Mouse (Mus musculus): ENCODE measurements around the gene Efl1. TPM values are rescaled to one million over a fixed set of nuclear protein-coding genes. Genes with fewer than 3 reads are reported as not detected.

Gene Efl1
- polyA plus RNA-seq, 1 experiment, result 8.2 TPM

GRCm38 (mm10) chr7:82812186-82813155 lies 164.1 kb downstream of the Efl1 start:
- TF ChIP-seq USF1 (IDR thresholded peaks at IDR 0.05; ENCODE audit: low read depth) (no peak), TCF12 (IDR thresholded peaks at IDR 0.05; ENCODE audit: insufficient read depth, poor library complexity, severe bottlenecking) (no peak), MYOD1 (IDR thresholded peaks at IDR 0.05; ENCODE audit: control insufficient read depth in 1 of 3, insufficient read length in 2 of 3, low read depth in 2 of 3) (no peak)
- no peaks in the 10 kb centered on the region for H3K79me2 ChIP-seq (ENCODE audit: control insufficient read depth, insufficient read depth)
- no peaks in the 10 kb centered on the region for H3K27me3 ChIP-seq (ENCODE audit: control insufficient read depth, insufficient read depth, insufficient read length)

GRCm38 (mm10) chr7:82819541-82819940 lies 171.1 kb downstream of the Efl1 start:
- H3K4me2 ChIP-seq (ENCODE audit: low read depth), result no peak overlapping the region
- H3K79me2 ChIP-seq (ENCODE audit: control insufficient read depth, insufficient read depth), result no peaks in the 10 kb centered on the region
- H3K27me3 ChIP-seq (ENCODE audit: control insufficient read depth, insufficient read depth, insufficient read length), result no peaks in the 10 kb centered on the region
- H3ac ChIP-seq (ENCODE audit: control insufficient read depth, insufficient read length), result no peak overlapping the region
- TF ChIP-seq REST (IDR thresholded peaks at IDR 0.05; ENCODE audit: insufficient read depth, insufficient read length), result no peak
- H3K4me3 ChIP-seq, result no peak overlapping the region
- H3K36me3 ChIP-seq (ENCODE audit: control insufficient read depth, insufficient read depth), result no peaks in the 10 kb centered on the region

More at GRCm38 (mm10) chr7:82812186-82813155, 164.1 kb downstream of the Efl1 start:
- peak overlapping the region; percentile 73 for H3K4me2 ChIP-seq (ENCODE audit: low read depth)
- no peaks in the 10 kb centered on the region for H3K36me3 ChIP-seq (ENCODE audit: control insufficient read depth, insufficient read depth)
- no peak overlapping the region for H3ac ChIP-seq (ENCODE audit: control insufficient read depth, insufficient read length)
- H3K4me3 ChIP-seq, result peak overlapping the region; percentile 6

DNA sequence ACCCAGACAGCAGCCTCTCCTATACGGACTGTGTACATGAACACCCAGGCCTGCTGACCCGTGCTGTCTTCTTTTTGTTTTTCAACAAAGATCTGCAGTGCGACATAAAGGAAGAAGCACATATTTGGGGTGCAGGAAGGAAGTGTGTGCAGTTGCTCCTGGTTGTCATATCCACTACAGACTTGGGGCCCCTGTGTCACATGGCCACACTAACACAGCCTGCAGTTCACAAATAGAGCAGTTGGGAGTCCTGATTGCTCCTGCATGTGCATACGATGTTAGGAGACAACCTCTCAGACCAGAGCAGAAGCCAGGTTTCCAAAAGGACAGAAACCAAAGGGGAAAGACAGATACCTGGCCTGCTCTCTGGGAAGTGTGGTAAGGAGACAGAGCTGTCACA lies 172.2 kb downstream of the Efl1 start:
- no peaks in the 10 kb centered on the region for H3K36me3 ChIP-seq (ENCODE audit: control insufficient read depth, insufficient read depth)
- no peak overlapping the region for H3K4me3 ChIP-seq
- no peaks in the 10 kb centered on the region for H3K27me3 ChIP-seq (ENCODE audit: control insufficient read depth, insufficient read depth, insufficient read length)
- no peaks in the 10 kb centered on the region for H3K79me2 ChIP-seq (ENCODE audit: control insufficient read depth, insufficient read depth)
- H3K4me2 ChIP-seq (ENCODE audit: low read depth), result no peak overlapping the region
- H3ac ChIP-seq (ENCODE audit: control insufficient read depth, insufficient read length), result no peak overlapping the region
- no peak for TF ChIP-seq CEBPB (IDR thresholded peaks at IDR 0.05; ENCODE audit: insufficient read depth, poor library complexity, severe bottlenecking)
- TF ChIP-seq MYOG (IDR thresholded peaks at IDR 0.05; ENCODE audit: control insufficient read depth in 1 of 3, insufficient read depth in 1 of 3, insufficient read length in 2 of 3, low read depth in 2 of 3), result no peak
- TF ChIP-seq TCF3 (IDR thresholded peaks at IDR 0.05; ENCODE audit: insufficient read length, low read depth), result no peak
- TF ChIP-seq E2F4 (IDR thresholded peaks at IDR 0.05; ENCODE audit: insufficient read depth), result no peak
- TF ChIP-seq REST (IDR thresholded peaks at IDR 0.05; ENCODE audit: insufficient read depth, insufficient read length), result no peak
- TF ChIP-seq POLR2AphosphoS2 (IDR thresholded peaks at IDR 0.05; ENCODE audit: insufficient read length, low read depth), result no peak
- no peak for TF ChIP-seq MAX (IDR thresholded peaks at IDR 0.05; ENCODE audit: low read depth)
- no peak for TF ChIP-seq USF1 (IDR thresholded peaks at IDR 0.05; ENCODE audit: low read depth)
- TF ChIP-seq POLR2A (IDR thresholded peaks at IDR 0.05; ENCODE audit: insufficient read length, low read depth), result no peak
- TF ChIP-seq SRF (IDR thresholded peaks at IDR 0.05; ENCODE audit: control insufficient read depth, insufficient read length, low read depth), result no peak
- no peak for TF ChIP-seq TCF12 (IDR thresholded peaks at IDR 0.05; ENCODE audit: insufficient read depth, poor library complexity, severe bottlenecking)
- no peak for TF ChIP-seq MYOD1 (IDR thresholded peaks at IDR 0.05; ENCODE audit: control insufficient read depth in 1 of 3, insufficient read length in 2 of 3, low read depth in 2 of 3)

DNA sequence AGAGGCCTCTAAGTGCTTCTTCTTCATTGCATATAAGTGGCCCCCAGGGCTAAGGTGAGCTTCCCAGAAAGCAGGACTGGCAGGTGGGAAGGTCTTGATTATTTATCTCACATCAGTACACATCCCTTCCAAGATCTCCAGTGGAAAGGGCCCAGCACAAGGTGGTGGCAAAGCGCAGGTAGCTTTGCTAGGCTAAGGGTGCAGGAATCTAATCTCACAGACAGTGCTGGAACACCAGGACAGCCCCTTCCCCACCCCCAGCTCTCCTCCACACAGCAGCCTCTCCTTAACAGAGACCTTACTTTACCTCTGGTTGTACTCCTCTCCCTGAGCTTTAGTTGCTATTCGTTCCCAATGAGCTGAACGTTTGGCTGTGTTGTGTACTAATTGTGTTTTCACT lies 173.1 kb downstream of the Efl1 start:
- Histone ChIP-seq H3K79me2 (ENCODE audit: control insufficient read depth, insufficient read depth) (no peaks in the 10 kb centered on the region), H3ac (ENCODE audit: control insufficient read depth, insufficient read length) (no peak overlapping the region), H3K27me3 (ENCODE audit: control insufficient read depth, insufficient read depth, insufficient read length) (no peaks in the 10 kb centered on the region), H3K36me3 (ENCODE audit: control insufficient read depth, insufficient read depth) (no peaks in the 10 kb centered on the region), H3K4me3 (no peak overlapping the region), H3K4me2 (ENCODE audit: low read depth) (no peak overlapping the region)
- no peak for TF ChIP-seq MAX (IDR thresholded peaks at IDR 0.05; ENCODE audit: low read depth)
- no peak for TF ChIP-seq SRF (IDR thresholded peaks at IDR 0.05; ENCODE audit: control insufficient read depth, insufficient read length, low read depth)
- no peak for TF ChIP-seq MYOG (IDR thresholded peaks at IDR 0.05; ENCODE audit: control insufficient read depth in 1 of 3, insufficient read depth in 1 of 3, insufficient read length in 2 of 3, low read depth in 2 of 3)

DNA sequence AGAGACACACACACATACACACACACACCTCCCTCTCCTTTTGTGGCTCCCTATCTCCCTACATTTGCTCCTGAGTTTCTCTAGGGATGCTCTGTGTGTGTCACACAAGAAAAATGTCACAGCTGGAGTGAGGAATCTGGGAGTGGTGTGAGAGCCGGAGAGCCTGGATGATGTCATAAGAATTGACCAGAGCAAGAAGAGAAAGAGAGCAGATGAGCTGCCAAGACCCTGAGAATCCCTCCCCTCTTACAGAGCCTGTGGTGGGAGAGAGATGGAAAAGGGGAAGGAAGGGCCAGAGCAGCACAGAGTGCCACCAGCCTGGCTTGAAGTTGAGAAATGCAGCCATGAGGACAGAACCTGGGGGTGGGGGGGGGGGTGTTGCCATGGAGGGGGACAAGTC lies 174.1 kb downstream of the Efl1 start:
- no peaks in the 10 kb centered on the region for H3K79me2 ChIP-seq (ENCODE audit: control insufficient read depth, insufficient read depth)
- H3K4me2 ChIP-seq (ENCODE audit: low read depth), result peak overlapping the region; percentile 35
- H3K27me3 ChIP-seq (ENCODE audit: control insufficient read depth, insufficient read depth, insufficient read length), result no peaks in the 10 kb centered on the region
- H3K36me3 ChIP-seq (ENCODE audit: control insufficient read depth, insufficient read depth), result no peaks in the 10 kb centered on the region
- no peak for TF ChIP-seq POLR2AphosphoS2 (IDR thresholded peaks at IDR 0.05; ENCODE audit: insufficient read length, low read depth)
- no peak for TF ChIP-seq SRF (IDR thresholded peaks at IDR 0.05; ENCODE audit: control insufficient read depth, insufficient read length, low read depth)
- no peak for TF ChIP-seq E2F4 (IDR thresholded peaks at IDR 0.05; ENCODE audit: insufficient read depth)
- H3ac ChIP-seq (ENCODE audit: control insufficient read depth, insufficient read length), result no peak overlapping the region
- no peak overlapping the region for H3K4me3 ChIP-seq

Other genes starting within 250 kb of the Efl1 start
- 2.4 TPM for gene Saxo2, start 86 bp upstream of the Efl1 start, polyA plus RNA-seq (2012; fragmentation: generic; extraction: Trizol)
- gene Mex3b, start 218.7 kb downstream of the Efl1 start, polyA plus RNA-seq (2012; fragmentation: generic; extraction: Trizol), result 9.9 TPM